In the genomic region with DNA sequence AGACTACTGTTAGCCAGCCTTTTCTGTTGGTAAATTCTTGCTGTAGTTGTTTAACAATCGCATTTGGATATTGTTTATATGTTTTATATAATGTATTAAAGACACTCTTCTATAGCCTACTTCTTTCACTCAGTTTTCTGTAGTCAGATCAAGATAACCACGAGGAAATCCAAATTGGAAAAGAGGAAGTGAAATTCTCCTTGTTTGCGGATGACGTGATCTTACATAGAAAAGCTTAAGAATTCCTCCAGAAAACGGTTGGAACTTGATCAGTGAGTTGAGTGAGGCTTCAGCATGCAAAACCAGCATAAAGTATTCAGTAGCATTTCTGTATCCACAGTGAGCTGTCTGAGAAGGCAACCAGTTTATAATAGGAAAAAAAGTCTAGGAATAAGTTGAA, we compare ENCODE assay signal across 21 mouse cellular contexts. TPM values are rescaled to one million over a fixed set of nuclear protein-coding genes. Genes with fewer than 3 reads are reported as not detected.
"Had no signal": no experiment of that assay in that cellular context is flagged by ENCODE, and none has a peak within 500 bp of the region (broad histone marks: within the 10 kb centered on the region; RNA-seq: fewer than 3 reads in every experiment).

No protein-coding gene starts in this region.

- H3K4me3 ChIP-seq: liver, embryonic 15.5 days; lung, embryonic 15.5 days; megakaryocyte, embryonic 14.5 days; midbrain, embryonic 12.5 days; midbrain, embryonic 15.5 days; neural tube, embryonic 12.5 days had no signal

- H3K36me3 ChIP-seq: liver, embryonic 15.5 days; lung, embryonic 15.5 days; midbrain, embryonic 12.5 days; midbrain, embryonic 15.5 days; neural tube, embryonic 12.5 days had no signal

- H3K9ac ChIP-seq: liver, embryonic 15.5 days; liver, postnatal 0 days; lung, embryonic 15.5 days; midbrain, embryonic 12.5 days; midbrain, embryonic 15.5 days; neural tube, embryonic 12.5 days had no signal

- ATAC-seq: liver, postnatal 0 days; lung, postnatal 0 days; midbrain, embryonic 15.5 days had no signal

- DNase-seq: liver, postnatal 0 days; lung, adult 2 months; lung, postnatal 14 days; lung, postnatal 36 days; retina, postnatal 1 day; right cerebral cortex, adult 18-20 months; right cerebral cortex, postnatal 25 days; right cerebral cortex, postnatal 4 days; spleen, adult 18-20 months; thymus, adult 18-20 months; thymus, postnatal 14 days; thymus, postnatal 36 days had no signal

- H3K9me3 ChIP-seq: liver, embryonic 15.5 days; lung, embryonic 15.5 days; megakaryocyte, embryonic 14.5 days; midbrain, embryonic 12.5 days; midbrain, embryonic 15.5 days; neural tube, embryonic 12.5 days had no signal

- H3K27me3 ChIP-seq: liver, embryonic 15.5 days; lung, embryonic 15.5 days; megakaryocyte, embryonic 14.5 days; midbrain, embryonic 12.5 days; midbrain, embryonic 15.5 days; neural tube, embryonic 12.5 days had no signal

- H3K4me1 ChIP-seq: lung, embryonic 15.5 days; neural tube, embryonic 12.5 days had no signal

- H3K4me2 ChIP-seq: liver, embryonic 15.5 days; lung, embryonic 15.5 days; midbrain, embryonic 12.5 days; midbrain, embryonic 15.5 days; neural tube, embryonic 12.5 days had no signal

- H3K27ac ChIP-seq: liver, embryonic 15.5 days; lung, embryonic 15.5 days; midbrain, embryonic 12.5 days; midbrain, embryonic 15.5 days; neural tube, embryonic 12.5 days had no signal

RNA-seq across cellular contexts. Expression of a gene that starts 50.5 kb away (rescaled TPM):
- total RNA-seq: monocyte, adult 5-6 weeks; neutrophil, adult 5-6 weeks had no signal
